ENCODE assay signal across 29 mouse cellular contexts in the genomic region with DNA sequence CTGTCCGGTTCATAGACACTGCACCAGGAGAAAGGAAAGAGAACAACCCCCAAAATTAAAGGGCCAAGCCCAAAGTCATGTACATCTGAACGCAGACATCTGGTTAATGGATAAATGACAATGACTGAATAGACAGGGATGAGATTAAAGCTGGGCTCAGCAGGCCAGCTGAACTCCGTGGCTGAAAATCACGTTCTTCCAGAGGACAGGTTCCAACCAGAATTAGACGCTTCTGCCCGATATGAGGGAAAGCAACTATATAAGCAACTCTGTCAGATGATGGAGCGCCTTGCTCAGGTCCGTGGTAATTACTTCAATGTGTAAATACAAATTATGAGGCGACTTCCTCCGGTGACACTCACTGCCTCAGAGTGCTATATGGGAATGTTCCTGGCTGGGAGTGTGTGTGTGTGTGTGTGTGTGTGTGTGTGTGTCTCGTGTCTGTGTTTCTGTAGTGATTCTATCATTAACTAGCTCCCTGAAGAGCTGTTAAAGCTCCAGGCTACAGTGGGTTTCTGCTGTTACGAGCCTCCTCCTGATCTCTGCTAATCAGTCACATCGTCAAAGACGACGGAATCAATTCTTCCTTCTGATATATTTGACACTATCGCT.
A peak's percentile ranks its signal among the peaks of the same experiment; 100 is the strongest.
DNase-seq lines count a peak whose midpoint lies in the region; ATAC-seq and TF ChIP-seq lines count a peak whose summit lies in the region.
"Had no signal": no experiment of that assay in that cellular context is flagged by ENCODE, and none has a peak within 500 bp of the region (broad histone marks: within the 10 kb centered on the region; RNA-seq: fewer than 3 reads in every experiment).

No protein-coding gene starts in this region.

- H3K27ac ChIP-seq in limb, embryonic 14.5 days (replicated peaks; ENCODE audit: low read depth, low read length): no peak overlapping the region
- H3K27ac ChIP-seq in limb, embryonic 10.5 days: no peak overlapping the region
- H3K27ac ChIP-seq in hindbrain, embryonic 13.5 days: peak overlapping the region; percentile 49
- H3K27ac ChIP-seq in hindbrain, postnatal 0 days: no peak overlapping the region
- peak overlapping the region; percentile 68 for H3K27ac ChIP-seq in neural tube, embryonic 13.5 days (replicated peaks)
- no peak overlapping the region for H3K27ac ChIP-seq in layer of hippocampus, adult 2 months
- H3K27ac ChIP-seq: embryonic facial prominence, embryonic 13.5 days; gastrocnemius, adult 2 months; kidney, postnatal 0 days; left cerebral cortex, adult 2 months; liver, embryonic 15.5 days; lung, embryonic 15.5 days had no signal

- ATAC-seq in limb, embryonic 14.5 days (ENCODE audit: low FRiP score, low read depth): no peak
- ATAC-seq in hindbrain, embryonic 13.5 days (ENCODE audit: low FRiP score): peak; percentile 67
- peak; percentile 35; the same call in 1 of the 2 replicates for ATAC-seq in hindbrain, postnatal 0 days
- peak; percentile 51; the same call in 1 of the 2 replicates for ATAC-seq in neural tube, embryonic 13.5 days (ENCODE audit: low read depth)
- ATAC-seq: forebrain, embryonic 14.5 days; Patski had no signal

- WGBS in limb, embryonic 14.5 days: 38% methylated on average over 16 of the region's 16 CpGs
- 60% methylated on average over 16 of the region's 16 CpGs for WGBS in limb, embryonic 10.5 days
- 44% methylated on average over 16 of the region's 16 CpGs for WGBS in hindbrain, embryonic 13.5 days
- 56% methylated on average over 16 of the region's 16 CpGs for WGBS in hindbrain, postnatal 0 days
- 30% methylated on average over 16 of the region's 16 CpGs for WGBS in neural tube, embryonic 13.5 days

- DNase-seq in limb, embryonic 14.5 days (ENCODE audit: low spot score): peak; percentile 28
- DNase-seq in limb, embryonic 10.5 days (ENCODE audit: low spot score): no peak
- DNase-seq in hindbrain, postnatal 0 days (ENCODE audit: low spot score): no peak
- no peak for DNase-seq in layer of hippocampus, adult 2 months (ENCODE audit: low spot score in 2 of 2)
- no peak for DNase-seq in adrenal gland, postnatal 36 days
- DNase-seq: B cell, adult 2 months; cerebellum, adult 8-10 months; cerebellum, postnatal 36 days; embryo, embryonic 11 days; gastrocnemius, adult 2 months; heart, postnatal 10 days; kidney, adult 11 months; liver; lung, postnatal 4 days; thymus, postnatal 25 days had no signal

- no peak for TF ChIP-seq POLR2A in limb, embryonic 14.5 days (IDR thresholded peaks at IDR 0.05; ENCODE audit: borderline replicate concordance, extremely low read depth, insufficient read depth, insufficient read length)

- peaks cover 29% of the 10 kb centered on the region for H3K36me3 ChIP-seq in limb, embryonic 14.5 days (ENCODE audit: control insufficient read depth, insufficient read depth, low read length)
- peaks cover 53% of the 10 kb centered on the region for H3K36me3 ChIP-seq in limb, embryonic 10.5 days
- H3K36me3 ChIP-seq in hindbrain, embryonic 13.5 days: peaks cover 13% of the 10 kb centered on the region
- H3K36me3 ChIP-seq in hindbrain, postnatal 0 days (ENCODE audit: insufficient read depth, low read length): no peaks in the 10 kb centered on the region; the same call in 1 of the 2 replicates
- peaks cover 18% of the 10 kb centered on the region for H3K36me3 ChIP-seq in neural tube, embryonic 13.5 days
- H3K36me3 ChIP-seq: liver, embryonic 15.5 days; lung, embryonic 15.5 days had no signal

- H3K27me3 ChIP-seq in limb, embryonic 14.5 days (ENCODE audit: control insufficient read depth, insufficient read depth, low read length): no peaks in the 10 kb centered on the region
- no peaks in the 10 kb centered on the region for H3K27me3 ChIP-seq in limb, embryonic 10.5 days (ENCODE audit: low read depth, poor library complexity, severe bottlenecking)
- H3K27me3 ChIP-seq in hindbrain, embryonic 13.5 days: no peaks in the 10 kb centered on the region
- H3K27me3 ChIP-seq in hindbrain, postnatal 0 days (ENCODE audit: insufficient read depth, low read length): no peaks in the 10 kb centered on the region
- H3K27me3 ChIP-seq in neural tube, embryonic 13.5 days: no peaks in the 10 kb centered on the region
- H3K27me3 ChIP-seq: CH12.LX; embryonic facial prominence, embryonic 13.5 days; heart, embryonic 12.5 days; liver, embryonic 15.5 days; lung, embryonic 15.5 days; Patski had no signal

- H3K9me3 ChIP-seq in limb, embryonic 14.5 days (ENCODE audit: control insufficient read depth, low read length): no peaks in the 10 kb centered on the region
- no peaks in the 10 kb centered on the region for H3K9me3 ChIP-seq in limb, embryonic 10.5 days (replicated peaks)
- H3K9me3 ChIP-seq in hindbrain, embryonic 13.5 days: no peaks in the 10 kb centered on the region
- H3K9me3 ChIP-seq in hindbrain, postnatal 0 days (ENCODE audit: low read length): no peaks in the 10 kb centered on the region
- H3K9me3 ChIP-seq in neural tube, embryonic 13.5 days: no peaks in the 10 kb centered on the region
- H3K9me3 ChIP-seq: embryonic facial prominence, embryonic 13.5 days; G1E; heart, embryonic 12.5 days; liver, embryonic 15.5 days; lung, embryonic 15.5 days had no signal

- H3K9ac ChIP-seq in limb, embryonic 14.5 days (ENCODE audit: low read depth, low read length, severe bottlenecking): no peak overlapping the region
- no peak overlapping the region for H3K9ac ChIP-seq in hindbrain, embryonic 13.5 days
- no peak overlapping the region for H3K9ac ChIP-seq in hindbrain, postnatal 0 days (replicated peaks; ENCODE audit: low read length)
- H3K9ac ChIP-seq in neural tube, embryonic 13.5 days: no peak overlapping the region
- H3K9ac ChIP-seq: embryonic facial prominence, embryonic 13.5 days; heart, embryonic 12.5 days; liver, embryonic 15.5 days; lung, embryonic 15.5 days had no signal

- H3K4me2 ChIP-seq in limb, embryonic 14.5 days (replicated peaks; ENCODE audit: low read depth, low read length, severe bottlenecking): no peak overlapping the region
- H3K4me2 ChIP-seq in hindbrain, embryonic 13.5 days: no peak overlapping the region
- H3K4me2 ChIP-seq in hindbrain, postnatal 0 days (ENCODE audit: low read depth, low read length): no peak overlapping the region
- no peak overlapping the region for H3K4me2 ChIP-seq in neural tube, embryonic 13.5 days
- H3K4me2 ChIP-seq: embryonic facial prominence, embryonic 13.5 days; heart, embryonic 12.5 days; liver, embryonic 15.5 days; lung, embryonic 15.5 days had no signal

- H3K4me1 ChIP-seq in limb, embryonic 14.5 days (ENCODE audit: control insufficient read depth, insufficient read depth, low read length): peaks cover 7% of the 10 kb centered on the region; the same call in 1 of the 2 replicates
- peaks cover 36% of the 10 kb centered on the region for H3K4me1 ChIP-seq in limb, embryonic 10.5 days
- peaks cover 37% of the 10 kb centered on the region for H3K4me1 ChIP-seq in hindbrain, embryonic 13.5 days (replicated peaks)
- H3K4me1 ChIP-seq in hindbrain, postnatal 0 days (ENCODE audit: insufficient read depth, low read length): no peaks in the 10 kb centered on the region
- H3K4me1 ChIP-seq in neural tube, embryonic 13.5 days (replicated peaks): peaks cover 45% of the 10 kb centered on the region
- H3K4me1 ChIP-seq: liver, embryonic 15.5 days; lung, embryonic 15.5 days had no signal

- no peak for TF ChIP-seq CTCF in hindbrain, postnatal 0 days (IDR thresholded peaks at IDR 0.05; ENCODE audit: low read depth)
- no peak for TF ChIP-seq CTCF in layer of hippocampus, adult 2 months (conservative IDR thresholded peaks at IDR 0.05)

- H3K4me3 ChIP-seq in limb, embryonic 14.5 days (replicated peaks; ENCODE audit: low read length): no peak overlapping the region
- H3K4me3 ChIP-seq in limb, embryonic 10.5 days: no peak overlapping the region
- no peak overlapping the region for H3K4me3 ChIP-seq in hindbrain, embryonic 13.5 days
- no peak overlapping the region for H3K4me3 ChIP-seq in hindbrain, postnatal 0 days (ENCODE audit: low read length)
- H3K4me3 ChIP-seq in neural tube, embryonic 13.5 days: no peak overlapping the region
- H3K4me3 ChIP-seq in layer of hippocampus, adult 2 months: no peak overlapping the region
- H3K4me3 ChIP-seq: embryonic facial prominence, embryonic 13.5 days; erythroblast, embryonic 14.5 days; gastrocnemius, adult 2 months; heart, embryonic 12.5 days; left cerebral cortex, adult 2 months; liver, embryonic 15.5 days; lung, embryonic 15.5 days; myocyte had no signal

Comparison
In these comparisons a context has a peak if more than half of its experiments do, and no peak if none do; other contexts are left out.
1. H3K27ac ChIP-seq: peak in hindbrain, embryonic 13.5 days (single experiment) and neural tube, embryonic 13.5 days (single experiment); none in limb, embryonic 14.5 days (single experiment), limb, embryonic 10.5 days (single experiment), hindbrain, postnatal 0 days (single experiment) and layer of hippocampus, adult 2 months (single experiment).